Mouse (Mus musculus) right cerebral cortex, postnatal 10 days (tissue): Measurements from ENCODE around the gene Atf5.
A peak's percentile ranks its signal among the peaks of the same experiment; 100 is the strongest.

Experiments
- DNase-seq, 2 experiments: peaks; one replicate each; pipeline ENCODE4 v3.0.0; 2021; ENCODE audit warnings: low spot score in 2 of 2

Atf5 gene

GRCm38 (mm10) chr7:44816470-44817021 lies at the start of gene Atf5:
Gene Atf5, minus strand, starts transcription at chr7:44816658.
- no peak for DNase-seq

GRCm38 (mm10) chr7:44864595-44865542 lies 48.4 kb upstream of the Atf5 start:
- DNase-seq, result no peak

GRCm38 (mm10) chr7:44863982-44864494 lies 47.6 kb upstream of the Atf5 start:
- DNase-seq, result no peak

GRCm38 (mm10) chr7:44863210-44863609 lies 46.8 kb upstream of the Atf5 start:
- DNase-seq, result no peak

- no peak for DNase-seq
Observed at GRCm38 (mm10) chr7:44862434-44862833, 46.0 kb upstream of the Atf5 start.

- DNase-seq, result no peak
Observed at GRCm38 (mm10) chr7:44861429-44861816, 45.0 kb upstream of the Atf5 start.

- peak; percentile 71 to 80 for DNase-seq
Observed at GRCm38 (mm10) chr7:44860576-44861428, 44.3 kb upstream of the Atf5 start.

- DNase-seq, result no peak
Observed at GRCm38 (mm10) chr7:44859896-44860295, 43.4 kb upstream of the Atf5 start.

GRCm38 (mm10) chr7:44857905-44858304 lies 41.4 kb upstream of the Atf5 start:
- DNase-seq, result no peak

GRCm38 (mm10) chr7:44857042-44857552 lies 40.6 kb upstream of the Atf5 start, which contains the start of gene Pnkp:
Gene Pnkp, plus strand, starts transcription at chr7:44857139.
- DNase-seq, result peak; percentile 95 to 96

GRCm38 (mm10) chr7:44856265-44856916 lies 39.9 kb upstream of the Atf5 start:
- DNase-seq, result no peak

- DNase-seq, result no peak
Observed at GRCm38 (mm10) chr7:44855036-44855435, 38.6 kb upstream of the Atf5 start.

GRCm38 (mm10) chr7:44854356-44855031 lies 38.0 kb upstream of the Atf5 start:
- peak; percentile 83 to 86 for DNase-seq

GRCm38 (mm10) chr7:44853596-44854355 lies 37.3 kb upstream of the Atf5 start:
- no peak for DNase-seq

- DNase-seq, result no peak
Observed at GRCm38 (mm10) chr7:44853065-44853464, 36.6 kb upstream of the Atf5 start.

GRCm38 (mm10) chr7:44852259-44853027 lies 36.0 kb upstream of the Atf5 start:
- DNase-seq, result no peak

- DNase-seq, result no peak
Observed at GRCm38 (mm10) chr7:44851625-44852234, 35.3 kb upstream of the Atf5 start.

- no peak for DNase-seq
Observed at GRCm38 (mm10) chr7:44850789-44851624, 34.5 kb upstream of the Atf5 start.
